Mouse (Mus musculus) kidney, embryonic 16.5 days (tissue): ENCODE results near the gene Epb41l2. TPM values are rescaled to one million over a fixed set of nuclear protein-coding genes. Genes with fewer than 3 reads are reported as not detected.

ENCODE experiments used
- ATAC-seq: fragments of 200-750 bp; cut with Nextera tagmentation; 2 replicates; pipeline ENCODE4 v1.8.0; 2017; ENCODE audit warnings: moderate TSS enrichment; ENCODE audit not compliant: low FRiP score, low TSS enrichment
- H3K27ac ChIP-seq: fragments of 300-500 bp; sonication (generic); 2 replicates; pipeline ENCODE4 v1.5.1; 2014; ENCODE audit warnings: low read length
- H3K27me3 ChIP-seq: fragments of 300-500 bp; sonication (generic); 2 replicates; pipeline ENCODE4 v1.6.1; 2014; ENCODE audit warnings: low read length, control low read depth, mixed read lengths; ENCODE audit not compliant: insufficient read depth
- H3K36me3 ChIP-seq: fragments of 300-500 bp; sonication (generic); 2 replicates; pipeline ENCODE4 v1.6.1; 2014; ENCODE audit warnings: low read length, control low read depth, mixed read lengths; ENCODE audit not compliant: insufficient read depth
- H3K4me1 ChIP-seq: fragments of 300-500 bp; sonication (generic); 2 replicates; pipeline ENCODE4 v1.6.1; 2014; ENCODE audit warnings: low read length, control low read depth, mixed read lengths; ENCODE audit not compliant: insufficient read depth
- H3K4me2 ChIP-seq: fragments of 300-500 bp; sonication (generic); replicated peaks from 2 replicates; pipeline ENCODE4 v1.6.1; 2014; ENCODE audit warnings: low read depth, low read length
- H3K4me3 ChIP-seq: fragments of 300-500 bp; sonication (generic); 2 replicates; pipeline ENCODE4 v1.5.1; 2014; ENCODE audit warnings: mild to moderate bottlenecking, low read length
- H3K9ac ChIP-seq: fragments of 300-500 bp; sonication (generic); replicated peaks from 2 replicates; pipeline ENCODE4 v1.6.1; 2014; ENCODE audit warnings: low read length
- H3K9me3 ChIP-seq: fragments of 300-500 bp; sonication (generic); 2 replicates; pipeline ENCODE4 v1.6.1; 2016; ENCODE audit warnings: low read length, control low read depth
- WGBS: fragments of 180-500 bp; shearing (Covaris S2); extraction: QIAGEN DNeasy Blood & Tissue Kit; methylation state at CpG from one replicate; pipeline ENCODE4 v1.1.7; 2014; 5-methylcytosine and 5-hydroxymethylcytosine counted together
- polyA plus RNA-seq: library from polyadenylated mRNA; unstranded; fragments of >200 nt; fragmentation: Nextera tagmentation; extraction: Ambion mirVana; gene quantifications from 2 replicates; pipeline ENCODE4 v1.2.1, GENCODE M21; 2015

Gene Epb41l2
- polyA plus RNA-seq, 1 experiment from 2014 or later, result 74.9 TPM

DNA sequence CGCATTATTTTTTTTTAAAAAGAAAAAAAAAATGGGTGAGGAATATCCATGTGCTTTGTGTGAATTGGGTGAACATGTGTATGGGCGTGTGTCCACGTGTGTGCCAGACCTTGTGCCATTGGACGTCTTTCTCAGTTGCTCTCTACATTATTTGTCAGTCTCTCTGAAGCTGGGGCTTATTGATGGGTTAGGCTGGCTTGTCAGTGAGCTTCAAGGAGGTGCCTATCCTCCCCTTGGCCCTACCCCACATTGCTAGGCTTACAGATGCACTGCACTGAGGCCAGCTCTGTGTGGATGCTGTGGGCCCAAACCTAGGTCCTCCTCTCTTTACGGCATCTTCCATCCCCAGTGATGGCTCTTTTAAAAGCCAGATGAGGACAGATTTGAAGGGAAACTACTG is 69.1 kb downstream of the Epb41l2 start:
- Histone ChIP-seq H3K4me2 (no peak overlapping the region), H3K27ac (no peak overlapping the region), H3K27me3 (no peaks in the 10 kb centered on the region), H3K9ac (no peak overlapping the region), H3K9me3 (no peaks in the 10 kb centered on the region), H3K4me3 (no peak overlapping the region), H3K36me3 (no peaks in the 10 kb centered on the region), H3K4me1 (peaks cover 51% of the 10 kb centered on the region)
- 95% methylated on average over 5 of the region's 5 CpGs for whole genome bisulfite sequencing
- no peak for ATAC-seq

DNA sequence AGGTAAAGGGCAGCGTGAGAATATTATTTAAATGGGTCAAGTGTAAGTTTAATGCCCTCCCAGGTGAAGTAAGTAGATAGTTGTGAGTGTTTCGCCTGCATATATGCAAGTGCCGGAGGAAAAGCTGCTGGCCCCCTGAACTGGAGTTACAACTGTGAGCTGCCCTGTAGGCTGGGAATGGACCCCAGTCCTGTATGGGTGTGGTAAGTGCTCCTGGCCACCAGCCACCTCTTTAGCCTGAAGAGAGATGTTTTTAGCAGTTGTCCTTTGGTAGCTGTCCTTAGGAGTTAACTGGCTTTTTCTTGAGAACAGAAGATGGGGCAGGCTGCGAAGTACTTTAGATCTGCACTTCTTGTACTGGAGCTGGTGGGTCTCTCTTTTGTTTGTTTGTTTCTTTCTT is 69.7 kb downstream of the Epb41l2 start:
- Histone ChIP-seq H3K9ac (no peak overlapping the region), H3K27ac (no peak overlapping the region)

DNA sequence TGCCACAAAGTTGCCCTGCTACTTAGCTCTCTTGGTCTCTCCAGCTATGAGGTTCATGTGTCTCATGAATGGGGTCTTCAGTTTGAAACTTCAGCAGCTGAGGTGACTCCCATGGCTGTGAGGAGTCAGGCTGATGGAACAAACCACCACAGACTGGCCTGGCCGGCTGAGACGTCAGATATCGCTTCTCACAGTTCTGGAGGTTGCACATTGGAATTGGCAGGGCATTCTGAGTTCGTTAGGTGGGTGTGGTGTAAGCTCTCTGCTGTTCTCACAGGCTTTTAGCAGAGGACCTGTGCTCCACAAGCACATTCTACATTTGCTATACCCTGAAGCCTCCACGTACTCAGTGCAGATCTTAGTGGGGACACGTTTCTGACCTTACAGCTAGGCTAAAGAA is 71.3 kb downstream of the Epb41l2 start:
- no peaks in the 10 kb centered on the region for H3K27me3 ChIP-seq
- H3K36me3 ChIP-seq, result no peaks in the 10 kb centered on the region
- H3K9ac ChIP-seq, result no peak overlapping the region
- peaks cover 63% of the 10 kb centered on the region for H3K4me1 ChIP-seq
- no peaks in the 10 kb centered on the region for H3K9me3 ChIP-seq
- no peak overlapping the region for H3K27ac ChIP-seq
- 42% methylated on average over 6 of the region's 6 CpGs for WGBS
- no peak for ATAC-seq
- H3K4me3 ChIP-seq, result no peak overlapping the region
- no peak overlapping the region for H3K4me2 ChIP-seq

More for the DNA sequence above, 69.7 kb downstream of the Epb41l2 start:
- no peak overlapping the region for H3K4me2 ChIP-seq
- no peaks in the 10 kb centered on the region for H3K9me3 ChIP-seq
- H3K4me3 ChIP-seq, result no peak overlapping the region
- H3K36me3 ChIP-seq, result no peaks in the 10 kb centered on the region
- WGBS, result 89% methylated on average over 4 of the region's 4 CpGs
- ATAC-seq, result no peak
- peaks cover 54% of the 10 kb centered on the region for H3K4me1 ChIP-seq
- H3K27me3 ChIP-seq, result no peaks in the 10 kb centered on the region

DNA sequence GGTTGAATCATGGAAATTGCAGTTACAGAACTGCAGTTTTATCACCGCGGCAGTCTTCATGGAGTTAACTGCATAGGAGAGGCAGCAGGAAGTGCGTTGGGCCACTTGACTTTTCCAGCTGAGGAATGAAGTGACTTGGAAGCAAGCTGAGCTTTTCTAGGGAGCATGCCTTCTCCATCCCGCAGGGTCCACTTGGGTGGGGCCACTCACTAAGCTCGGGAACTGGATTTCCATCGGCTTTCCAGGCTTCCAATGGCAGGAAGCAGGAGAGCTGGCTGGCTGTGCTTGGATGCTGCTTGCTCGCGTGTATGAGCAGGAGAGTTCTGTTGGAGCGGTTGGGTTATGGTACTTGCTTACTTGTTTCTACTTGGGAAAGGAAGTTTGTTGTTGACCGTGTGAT is 72.8 kb downstream of the Epb41l2 start:
- Histone ChIP-seq H3K27me3 (no peaks in the 10 kb centered on the region), H3K9me3 (no peaks in the 10 kb centered on the region), H3K27ac (peak overlapping the region; percentile 34; the same call in 1 of the 2 replicates), H3K4me2 (peak overlapping the region; percentile 2; the same call in 1 of the 2 replicates), H3K9ac (no peak overlapping the region), H3K4me1 (peaks cover 48% of the 10 kb centered on the region), H3K36me3 (no peaks in the 10 kb centered on the region), H3K4me3 (no peak overlapping the region)
- 41% methylated on average over 10 of the region's 10 CpGs for WGBS
- ATAC-seq, result no peak

DNA sequence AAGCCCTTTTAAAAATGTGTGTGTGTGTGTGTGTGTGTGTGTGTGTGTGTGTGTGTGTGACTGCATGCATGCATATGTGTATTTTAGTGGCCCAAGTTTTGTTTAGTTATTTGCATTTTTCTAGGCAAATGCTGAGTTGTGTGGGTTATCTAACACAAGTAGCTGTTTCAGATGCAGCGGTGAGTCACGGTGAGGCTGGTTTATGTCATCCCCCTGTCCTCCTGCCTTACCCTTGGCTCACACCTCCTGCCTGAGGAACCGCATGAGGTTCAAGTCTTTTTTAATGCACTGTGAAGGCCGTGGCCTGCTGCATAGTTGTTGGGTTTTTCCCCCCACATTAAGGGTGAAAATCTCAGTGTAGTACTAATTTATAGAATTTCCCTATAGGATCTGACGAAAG is 73.3 kb downstream of the Epb41l2 start:
- Histone ChIP-seq H3K4me2 (no peak overlapping the region), H3K4me3 (no peak overlapping the region), H3K27me3 (no peaks in the 10 kb centered on the region), H3K4me1 (peaks cover 42% of the 10 kb centered on the region), H3K27ac (no peak overlapping the region), H3K9me3 (no peaks in the 10 kb centered on the region), H3K9ac (no peak overlapping the region), H3K36me3 (no peaks in the 10 kb centered on the region)
- 60% methylated on average over 5 of the region's 5 CpGs for WGBS
- no peak for ATAC-seq

DNA sequence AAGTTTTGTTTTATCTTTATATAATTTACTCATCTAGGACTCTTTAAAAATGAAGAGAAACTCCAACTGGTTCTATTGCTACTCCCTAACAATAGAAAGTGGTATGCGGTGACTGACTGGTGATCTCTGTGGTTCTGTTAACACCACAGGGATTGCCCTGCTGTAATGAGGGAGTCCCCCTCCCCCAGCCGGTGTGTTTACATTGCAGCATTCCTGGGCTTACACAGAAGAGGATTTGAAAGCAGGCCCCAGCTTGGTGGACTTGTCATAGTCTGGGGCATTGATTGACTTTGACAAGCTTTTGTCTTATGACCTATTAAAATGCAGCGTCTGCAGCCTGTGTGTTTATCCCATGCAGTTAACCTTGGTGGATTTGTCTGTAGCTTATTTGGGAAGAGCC is 73.9 kb downstream of the Epb41l2 start:
- H3K4me1 ChIP-seq, result peaks cover 39% of the 10 kb centered on the region

DNA sequence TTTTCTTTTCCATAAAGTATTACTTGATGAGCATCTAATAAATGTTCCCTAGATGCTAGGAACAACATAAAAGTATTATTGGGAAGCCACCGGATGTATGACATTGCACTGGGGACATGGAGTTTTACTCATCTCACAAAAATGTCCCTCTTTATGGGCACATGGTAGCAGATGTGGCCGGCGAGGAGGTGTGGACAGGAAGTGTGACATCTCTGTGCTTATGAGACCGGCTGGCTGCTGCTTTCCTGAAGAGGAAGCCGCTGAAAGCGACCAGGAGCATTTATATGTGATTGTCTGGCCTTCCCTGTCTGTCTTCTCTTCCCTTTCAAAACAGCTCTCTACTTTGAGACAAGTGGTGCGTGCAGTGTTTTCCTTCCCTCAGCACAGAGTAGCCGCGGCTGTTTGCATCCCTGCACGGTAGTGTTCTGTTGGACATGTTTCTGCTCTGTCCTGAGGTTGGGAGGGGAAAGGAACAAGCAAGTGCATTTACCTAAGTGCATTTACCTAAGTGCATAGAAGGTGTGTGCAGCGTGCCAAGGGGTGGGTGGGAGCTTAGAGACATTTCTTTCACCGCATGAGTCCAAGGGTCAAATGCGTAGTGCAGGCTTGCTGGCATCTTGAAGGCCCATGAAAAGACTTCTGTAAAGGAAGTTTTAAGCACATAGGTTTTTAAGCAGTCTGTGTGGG is 74.9 kb downstream of the Epb41l2 start:
- Histone ChIP-seq H3K4me2 (no peak overlapping the region), H3K36me3 (no peaks in the 10 kb centered on the region), H3K4me1 (peaks cover 39% of the 10 kb centered on the region), H3K9me3 (no peaks in the 10 kb centered on the region), H3K27ac (peak overlapping the region; percentile 9; the same call in 1 of the 2 replicates), H3K9ac (no peak overlapping the region), H3K27me3 (no peaks in the 10 kb centered on the region), H3K4me3 (no peak overlapping the region)
- ATAC-seq, result peak; percentile 49; the same call in 1 of the 2 replicates
- WGBS, result 38% methylated on average over 13 of the region's 13 CpGs

More for the DNA sequence above, 73.9 kb downstream of the Epb41l2 start:
- ATAC-seq, result peak; percentile 32; the same call in 1 of the 2 replicates
- Histone ChIP-seq H3K4me3 (no peak overlapping the region), H3K4me2 (no peak overlapping the region), H3K9me3 (no peaks in the 10 kb centered on the region), H3K27me3 (no peaks in the 10 kb centered on the region), H3K36me3 (no peaks in the 10 kb centered on the region), H3K9ac (no peak overlapping the region), H3K27ac (0 out of 2 replicates have a peak overlapping the region, but pooled peaks have one; percentile 3)
- 29% methylated on average over 3 of the region's 3 CpGs for WGBS

DNA sequence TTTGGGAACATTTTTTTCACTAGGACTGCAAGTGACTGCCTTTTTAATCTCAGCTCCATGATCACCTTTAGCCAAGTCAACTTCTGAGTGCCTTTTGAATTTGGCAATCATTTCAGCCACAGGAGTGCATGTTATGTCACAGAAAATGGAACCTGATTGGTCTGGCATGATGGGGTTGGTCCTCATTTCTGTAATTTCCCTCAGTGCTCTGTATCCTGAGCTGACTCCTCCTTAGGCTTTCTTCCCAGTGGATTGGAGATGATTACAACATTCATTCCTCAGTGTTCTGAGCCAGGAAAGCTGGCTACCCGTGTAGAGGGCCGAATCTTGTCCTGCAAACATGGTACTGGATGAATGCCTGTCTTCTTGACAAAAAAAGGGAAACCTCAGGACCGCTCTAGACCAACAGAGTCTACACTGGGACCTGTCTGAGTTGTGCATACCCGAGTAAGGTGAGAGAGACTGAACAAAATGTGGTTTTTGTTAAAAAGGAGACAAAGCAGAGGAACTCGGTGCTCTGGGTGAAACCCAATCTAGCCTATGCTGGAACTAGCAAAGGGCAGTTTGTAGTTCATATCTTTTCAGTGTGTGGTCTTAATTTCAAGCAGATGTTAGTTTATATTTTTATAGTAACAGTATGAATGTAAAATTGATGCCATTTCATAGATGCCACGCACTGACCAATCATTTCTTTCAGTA is 77.3 kb downstream of the Epb41l2 start:
- Histone ChIP-seq H3K36me3 (peaks cover under 1% of the 10 kb centered on the region; the same call in 1 of the 2 replicates), H3K9ac (no peak overlapping the region), H3K4me3 (no peak overlapping the region), H3K4me2 (no peak overlapping the region), H3K9me3 (no peaks in the 10 kb centered on the region), H3K27me3 (no peaks in the 10 kb centered on the region), H3K27ac (no peak overlapping the region), H3K4me1 (peaks cover 32% of the 10 kb centered on the region)
- ATAC-seq, result no peak
- WGBS, result 80% methylated on average over 6 of the region's 6 CpGs

DNA sequence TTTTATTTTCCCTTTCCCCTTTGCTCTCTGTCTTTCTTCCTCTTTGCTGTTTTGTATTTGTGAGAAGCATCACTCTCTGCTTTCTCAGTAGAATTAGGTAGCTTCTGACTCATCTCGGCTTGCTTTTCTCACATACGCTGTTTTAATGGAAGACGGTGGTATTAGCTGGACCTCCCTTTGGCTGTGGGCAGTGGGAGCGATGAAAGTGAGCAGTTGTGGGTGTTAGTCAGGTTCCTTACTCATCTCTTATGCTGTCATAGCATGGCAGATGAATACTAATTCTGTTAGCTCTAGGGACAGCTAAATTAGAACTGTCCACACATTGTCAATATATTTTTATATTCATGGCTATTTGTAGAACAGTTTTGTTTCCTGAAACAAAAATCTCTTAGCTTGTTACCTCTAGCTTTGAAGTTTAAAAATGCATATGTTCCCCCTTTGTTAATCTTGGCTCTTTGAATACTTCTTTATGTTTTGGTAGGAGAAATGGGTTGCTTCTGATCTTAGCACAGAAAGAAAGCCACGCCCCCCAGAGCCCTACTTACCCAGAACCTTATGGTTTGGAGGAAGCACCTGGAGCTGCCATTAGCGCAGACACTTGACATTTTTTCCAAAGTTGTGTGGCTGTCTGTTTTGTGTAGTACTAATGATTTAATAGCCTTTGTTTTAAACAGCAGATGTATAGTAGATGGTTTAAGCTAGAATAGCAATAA is 78.1 kb downstream of the Epb41l2 start:
- no peak overlapping the region for H3K4me2 ChIP-seq
- H3K9me3 ChIP-seq, result no peaks in the 10 kb centered on the region
- H3K9ac ChIP-seq, result no peak overlapping the region
- WGBS, result 85% methylated on average over 6 of the region's 6 CpGs
- H3K4me1 ChIP-seq, result peaks cover 23% of the 10 kb centered on the region
- no peaks in the 10 kb centered on the region for H3K27me3 ChIP-seq
- no peak for ATAC-seq
- H3K36me3 ChIP-seq, result peaks cover 3% of the 10 kb centered on the region; the same call in 1 of the 2 replicates
- H3K27ac ChIP-seq, result no peak overlapping the region
- H3K4me3 ChIP-seq, result no peak overlapping the region
